In the genomic region with DNA sequence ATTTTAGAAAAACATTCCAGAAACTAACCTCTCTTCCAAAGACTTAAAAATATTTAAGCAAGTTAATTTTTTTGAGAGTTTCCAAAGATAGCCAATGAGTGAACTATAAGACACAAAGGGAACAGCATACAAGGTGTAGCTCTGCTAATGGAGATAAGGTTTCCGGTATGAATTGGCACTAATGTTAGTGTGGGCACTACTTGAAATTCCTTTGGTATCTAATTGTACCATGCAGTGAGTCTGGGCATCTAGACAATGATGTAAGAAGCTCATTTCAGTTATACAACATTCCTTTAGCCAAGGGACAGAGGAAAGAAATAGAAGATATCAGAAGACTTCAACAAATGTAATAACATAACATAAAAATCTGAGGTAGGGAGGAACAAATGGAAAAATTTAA, we compare ENCODE assay signal across 27 mouse cellular contexts.
"Had no signal": no experiment of that assay in that cellular context is flagged by ENCODE, and none has a peak within 500 bp of the region (broad histone marks: within the 10 kb centered on the region; RNA-seq: fewer than 3 reads in every experiment).

No protein-coding gene starts in this region.

- H3K27me3 ChIP-seq: heart, embryonic 13.5 days; heart, embryonic 15.5 days; intestine, embryonic 15.5 days; limb, embryonic 13.5 days; limb, embryonic 15.5 days; liver, embryonic 12.5 days had no signal

- DNase-seq: gastrocnemius, adult 2 months; gastrocnemius, postnatal 10 days; gastrocnemius, postnatal 25 days; heart, adult 2 months; heart, postnatal 10 days; heart, postnatal 4 days; kidney, adult 18-20 months; kidney, adult 8-10 months; kidney, postnatal 14 days; kidney, postnatal 36 days; layer of hippocampus, adult 9-11 months; layer of hippocampus, postnatal 36 days; left cerebral cortex, postnatal 4 days had no signal

- H3K27ac ChIP-seq: gastrocnemius, adult 2 months; heart, adult 2 months; heart, embryonic 13.5 days; heart, embryonic 15.5 days; hindbrain, embryonic 10.5 days; hindbrain, embryonic 14.5 days; intestine, embryonic 15.5 days; kidney, postnatal 0 days; limb, embryonic 13.5 days; limb, embryonic 15.5 days; liver, embryonic 12.5 days; liver, embryonic 14.5 days had no signal

- H3K4me2 ChIP-seq: heart, embryonic 11.5 days; heart, embryonic 13.5 days; heart, embryonic 15.5 days; hindbrain, embryonic 14.5 days; intestine, embryonic 15.5 days; limb, embryonic 13.5 days; limb, embryonic 15.5 days; liver, embryonic 12.5 days had no signal

- ATAC-seq: hindbrain, embryonic 16.5 days; inflammation-experienced regulatory T-cells, adult 6 months; intestine, embryonic 15.5 days; intestine, postnatal 0 days; liver, embryonic 12.5 days had no signal

- H3K4me3 ChIP-seq: gastrocnemius, adult 2 months; heart, adult 2 months; heart, embryonic 13.5 days; heart, embryonic 15.5 days; hindbrain, embryonic 10.5 days; intestine, embryonic 15.5 days; limb, embryonic 13.5 days; limb, embryonic 15.5 days; liver, embryonic 12.5 days had no signal

- H3K9me3 ChIP-seq: heart, embryonic 13.5 days; heart, embryonic 15.5 days; hindbrain, embryonic 10.5 days; intestine, embryonic 15.5 days; limb, embryonic 13.5 days; limb, embryonic 15.5 days; liver, embryonic 12.5 days had no signal

- H3K4me1 ChIP-seq: heart, embryonic 15.5 days; hindbrain, embryonic 10.5 days; intestine, embryonic 15.5 days; limb, embryonic 13.5 days; limb, embryonic 15.5 days; liver, embryonic 12.5 days had no signal

- H3K36me3 ChIP-seq: heart, embryonic 13.5 days; heart, embryonic 15.5 days; hindbrain, embryonic 10.5 days; intestine, embryonic 15.5 days; limb, embryonic 13.5 days; limb, embryonic 15.5 days; liver, embryonic 12.5 days had no signal

- H3K9ac ChIP-seq: heart, embryonic 13.5 days; heart, embryonic 15.5 days; hindbrain, embryonic 14.5 days; intestine, embryonic 15.5 days; limb, embryonic 13.5 days; limb, embryonic 15.5 days; liver, embryonic 12.5 days; liver, embryonic 14.5 days had no signal
